Mouse (Mus musculus): ENCODE measurements around the gene Fbxw5. TPM values are rescaled to one million over a fixed set of nuclear protein-coding genes. Genes with fewer than 3 reads are reported as not detected.
A peak's percentile ranks its signal among the peaks of the same experiment; 100 is the strongest.

Fbxw5 gene
- polyA plus RNA-seq, 1 experiment, result 35.8 TPM

- H3K79me2 ChIP-seq (ENCODE audit: control insufficient read depth, insufficient read depth), result peaks cover 81% of the 10 kb centered on the region
- peaks cover 71% of the 10 kb centered on the region for H3K36me3 ChIP-seq (ENCODE audit: control insufficient read depth, insufficient read depth)
- no peaks in the 10 kb centered on the region for H3K27me3 ChIP-seq (ENCODE audit: control insufficient read depth, insufficient read depth, insufficient read length)
- peaks cover 55% of the 10 kb centered on the region for H3K79me3 ChIP-seq (ENCODE audit: low read depth)
- TF ChIP-seq MYOG (IDR thresholded peaks at IDR 0.05; ENCODE audit: control insufficient read depth, extremely low read depth, insufficient read length), result no peak
- no peak for TF ChIP-seq FOSL1 (IDR thresholded peaks at IDR 0.05; ENCODE audit: insufficient read depth, low read length, poor library complexity, severe bottlenecking)
- no peak for TF ChIP-seq MAX (IDR thresholded peaks at IDR 0.05)
- TF ChIP-seq CTCF (IDR thresholded peaks at IDR 0.05; ENCODE audit: control insufficient read depth, insufficient read depth, insufficient read length), result no peak
- TF ChIP-seq MYOD1 (IDR thresholded peaks at IDR 0.05; ENCODE audit: control insufficient read depth, insufficient read length, low read depth), result no peak
- no peak for TF ChIP-seq CEBPB (IDR thresholded peaks at IDR 0.05; ENCODE audit: low read depth)
- TF ChIP-seq USF1 (IDR thresholded peaks at IDR 0.05; ENCODE audit: low read depth), result no peak
- H3ac ChIP-seq (ENCODE audit: control insufficient read depth, insufficient read length, low read depth), result no peak overlapping the region
- no peak overlapping the region for H3K4me3 ChIP-seq (ENCODE audit: insufficient read depth, poor library complexity, severe bottlenecking)
Observed at GRCm38 (mm10) chr2:25536531-25536930, 36.0 kb downstream of the Fbxw5 start.

- H3K27me3 ChIP-seq (ENCODE audit: control insufficient read depth, insufficient read depth, insufficient read length), result no peaks in the 10 kb centered on the region
- H3K79me2 ChIP-seq (ENCODE audit: control insufficient read depth, insufficient read depth), result peaks cover 98% of the 10 kb centered on the region
- H3ac ChIP-seq (ENCODE audit: control insufficient read depth, insufficient read length, low read depth), result no peak overlapping the region
- peaks cover 78% of the 10 kb centered on the region for H3K79me3 ChIP-seq (ENCODE audit: low read depth)
- peaks cover 56% of the 10 kb centered on the region for H3K36me3 ChIP-seq (ENCODE audit: control insufficient read depth, insufficient read depth)
- H3K4me3 ChIP-seq (ENCODE audit: insufficient read depth, poor library complexity, severe bottlenecking), result no peak overlapping the region
- TF ChIP-seq MYOG (IDR thresholded peaks at IDR 0.05; ENCODE audit: control insufficient read depth, extremely low read depth, insufficient read length), result no peak
- TF ChIP-seq CEBPB (IDR thresholded peaks at IDR 0.05; ENCODE audit: low read depth), result no peak
- no peak for TF ChIP-seq FOSL1 (IDR thresholded peaks at IDR 0.05; ENCODE audit: insufficient read depth, low read length, poor library complexity, severe bottlenecking)
- TF ChIP-seq MAX (IDR thresholded peaks at IDR 0.05), result no peak
- no peak for TF ChIP-seq CTCF (IDR thresholded peaks at IDR 0.05; ENCODE audit: control insufficient read depth, insufficient read depth, insufficient read length)
- TF ChIP-seq MYOD1 (IDR thresholded peaks at IDR 0.05; ENCODE audit: control insufficient read depth, insufficient read length, low read depth), result no peak
- TF ChIP-seq USF1 (IDR thresholded peaks at IDR 0.05; ENCODE audit: low read depth), result no peak
Observed at GRCm38 (mm10) chr2:25540541-25540948, 40.0 kb downstream of the Fbxw5 start.

GRCm38 (mm10) chr2:25541644-25542367 is 41.3 kb downstream of the Fbxw5 start:
- Histone ChIP-seq H3K36me3 (ENCODE audit: control insufficient read depth, insufficient read depth) (peaks cover 43% of the 10 kb centered on the region), H3K79me3 (ENCODE audit: low read depth) (peaks cover 86% of the 10 kb centered on the region), H3K4me3 (ENCODE audit: insufficient read depth, poor library complexity, severe bottlenecking) (no peak overlapping the region), H3ac (ENCODE audit: control insufficient read depth, insufficient read length, low read depth) (no peak overlapping the region), H3K79me2 (ENCODE audit: control insufficient read depth, insufficient read depth) (peaks cover 97% of the 10 kb centered on the region), H3K27me3 (ENCODE audit: control insufficient read depth, insufficient read depth, insufficient read length) (no peaks in the 10 kb centered on the region)
- no peak for TF ChIP-seq CTCF (IDR thresholded peaks at IDR 0.05; ENCODE audit: control insufficient read depth, insufficient read depth, insufficient read length)
- TF ChIP-seq MYOG (IDR thresholded peaks at IDR 0.05; ENCODE audit: control insufficient read depth, extremely low read depth, insufficient read length), result no peak
- peak; percentile 66 for TF ChIP-seq MYOD1 (IDR thresholded peaks at IDR 0.05; ENCODE audit: control insufficient read depth, insufficient read length, low read depth)

- Histone ChIP-seq H3K36me3 (ENCODE audit: control insufficient read depth, insufficient read depth) (peaks cover 15% of the 10 kb centered on the region), H3K27me3 (ENCODE audit: control insufficient read depth, insufficient read depth, insufficient read length) (no peaks in the 10 kb centered on the region), H3K79me3 (ENCODE audit: low read depth) (peaks cover 51% of the 10 kb centered on the region), H3K79me2 (ENCODE audit: control insufficient read depth, insufficient read depth) (peaks cover 53% of the 10 kb centered on the region), H3ac (ENCODE audit: control insufficient read depth, insufficient read length, low read depth) (peak overlapping the region; percentile 50), H3K4me3 (ENCODE audit: insufficient read depth, poor library complexity, severe bottlenecking) (peak overlapping the region; percentile 87)
- TF ChIP-seq MAX (IDR thresholded peaks at IDR 0.05) (no peak), MYOG (IDR thresholded peaks at IDR 0.05; ENCODE audit: control insufficient read depth, extremely low read depth, insufficient read length) (no peak), USF1 (IDR thresholded peaks at IDR 0.05; ENCODE audit: low read depth) (no peak), CEBPB (IDR thresholded peaks at IDR 0.05; ENCODE audit: low read depth) (no peak), FOSL1 (IDR thresholded peaks at IDR 0.05; ENCODE audit: insufficient read depth, low read length, poor library complexity, severe bottlenecking) (no peak), CTCF (IDR thresholded peaks at IDR 0.05; ENCODE audit: control insufficient read depth, insufficient read depth, insufficient read length) (no peak), MYOD1 (IDR thresholded peaks at IDR 0.05; ENCODE audit: control insufficient read depth, insufficient read length, low read depth) (no peak)
Observed at GRCm38 (mm10) chr2:25545996-25546810, 45.7 kb downstream of the Fbxw5 start.

- Histone ChIP-seq H3ac (ENCODE audit: control insufficient read depth, insufficient read length, low read depth) (peak within 1 kb of the TSS; percentile 50), H3K4me3 (ENCODE audit: insufficient read depth, poor library complexity, severe bottlenecking) (peak within 1 kb of the TSS; percentile 87), H3K27me3 (ENCODE audit: control insufficient read depth, insufficient read depth, insufficient read length) (no peaks in the 10 kb centered on the region), H3K36me3 (ENCODE audit: control insufficient read depth, insufficient read depth) (peaks cover 15% of the 10 kb centered on the region), H3K79me2 (ENCODE audit: control insufficient read depth, insufficient read depth) (peaks cover 46% of the 10 kb centered on the region), H3K79me3 (ENCODE audit: low read depth) (peaks cover 45% of the 10 kb centered on the region)
- no peak for TF ChIP-seq CTCF (IDR thresholded peaks at IDR 0.05; ENCODE audit: control insufficient read depth, insufficient read depth, insufficient read length)
- TF ChIP-seq MAX (IDR thresholded peaks at IDR 0.05), result no peak
- TF ChIP-seq CEBPB (IDR thresholded peaks at IDR 0.05; ENCODE audit: low read depth), result no peak
- TF ChIP-seq FOSL1 (IDR thresholded peaks at IDR 0.05; ENCODE audit: insufficient read depth, low read length, poor library complexity, severe bottlenecking), result no peak
- no peak for TF ChIP-seq USF1 (IDR thresholded peaks at IDR 0.05; ENCODE audit: low read depth)
- TF ChIP-seq MYOG (IDR thresholded peaks at IDR 0.05; ENCODE audit: control insufficient read depth, extremely low read depth, insufficient read length), result no peak
- no peak for TF ChIP-seq MYOD1 (IDR thresholded peaks at IDR 0.05; ENCODE audit: control insufficient read depth, insufficient read length, low read depth)
Observed at GRCm38 (mm10) chr2:25546811-25547491, 46.4 kb downstream of the Fbxw5 start, which contains the start of gene Traf2. Gene Traf2 (minus strand): TSS chr2:25546940.

Measured in C2C12 (cell line).